Mouse (Mus musculus): Measurements from ENCODE around the gene Prss36.
A peak's percentile ranks its signal among the peaks of the same experiment; 100 is the strongest.
"Not testable (repeated sequence)": the region's sequence is repeated elsewhere in the genome, so short reads cannot be mapped to it uniquely, and the experiment has no call there.

Gene Prss36

DNA sequence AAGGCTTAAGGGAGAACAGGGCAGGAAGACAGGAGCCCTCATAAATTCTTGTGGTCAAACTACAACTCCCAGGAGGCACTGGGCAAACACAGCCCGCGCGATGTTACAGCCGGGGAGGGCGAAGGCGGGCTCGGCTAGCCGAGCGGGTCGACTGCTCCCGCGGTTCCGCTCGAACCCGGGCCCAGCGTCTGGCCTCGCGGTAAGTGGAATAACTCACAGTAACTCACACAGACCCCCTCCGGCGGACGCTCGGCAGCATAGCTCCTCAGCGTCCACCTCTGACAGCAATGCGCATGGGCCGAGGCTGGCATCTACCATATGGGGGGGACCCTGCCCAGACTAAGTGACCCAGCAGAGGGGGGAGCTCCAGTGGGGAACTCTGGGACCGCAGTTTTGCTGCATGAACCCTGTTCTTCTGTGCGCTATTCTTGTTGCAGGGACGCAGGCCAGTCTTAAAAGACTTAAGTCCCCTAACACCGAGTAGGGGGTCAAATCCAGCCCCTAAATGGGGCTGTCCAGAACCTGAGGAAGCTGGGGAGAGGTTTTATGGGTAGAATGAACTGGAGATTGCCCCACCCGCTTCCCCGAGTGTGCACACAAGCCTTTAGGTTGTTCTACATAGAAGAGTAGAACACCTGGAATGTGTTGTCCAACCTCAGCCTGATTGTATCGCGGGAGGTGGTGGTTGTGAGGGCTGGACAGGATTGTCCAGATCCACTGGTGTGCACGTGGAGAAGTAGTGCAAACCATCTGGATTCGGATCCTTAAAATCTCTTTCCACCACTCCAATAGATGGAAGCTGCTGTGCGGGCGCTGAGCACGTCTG is 42.3 kb downstream of the Prss36 start, which contains the start of gene Bckdk:
Bckdk (plus strand) TSS at position 112 of the 826 bp plus-strand sequence.
- DNase-seq (ENCODE audit: low read depth): peak; percentile 72

- no peak for DNase-seq (ENCODE audit: low read depth)
These were observed 44.8 kb downstream of the Prss36 start for GRCm38 (mm10) chr7:127901772-127902171.

- DNase-seq (ENCODE audit: low read depth): no peak
These were observed 46.5 kb downstream of the Prss36 start for GRCm38 (mm10) chr7:127899997-127900396.

GRCm38 (mm10) chr7:127898179-127898956 is 48.2 kb downstream of the Prss36 start:
- DNase-seq (ENCODE audit: low read depth): peak; percentile 68

GRCm38 (mm10) chr7:127897542-127897941 is 49.0 kb downstream of the Prss36 start:
- no peak for DNase-seq (ENCODE audit: low read depth)

- DNase-seq (ENCODE audit: low read depth): peak; percentile 81
These were observed 50.1 kb downstream of the Prss36 start for GRCm38 (mm10) chr7:127896384-127896783.

GRCm38 (mm10) chr7:127895891-127896290 is 50.6 kb downstream of the Prss36 start:
- not testable (repeated sequence) for DNase-seq (ENCODE audit: low read depth)

DNA sequence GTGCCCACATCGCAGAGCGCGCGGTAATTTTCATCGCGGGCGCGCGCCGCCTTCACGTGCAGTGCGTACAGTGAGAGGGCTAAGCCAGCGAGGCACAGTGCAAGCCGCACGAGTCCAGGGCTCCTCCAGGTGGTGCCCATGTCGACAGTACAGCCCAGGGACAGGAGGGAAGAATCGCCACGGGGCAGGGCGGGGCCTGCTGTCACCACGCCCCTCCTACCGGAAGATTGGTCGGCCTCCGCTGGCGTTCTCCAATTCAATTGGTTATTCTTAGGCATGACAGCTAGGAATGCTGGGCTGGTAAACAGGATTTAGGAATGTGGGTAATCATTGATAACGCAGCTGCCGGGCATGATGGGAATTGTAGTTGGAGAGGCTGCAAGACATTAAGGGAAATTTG is 51.1 kb downstream of the Prss36 start, which contains the start of the genes Gm21974 and Vkorc1:
Gm21974 (minus strand) TSS at position 13 of the 400 bp plus-strand sequence.
Vkorc1 (minus strand) TSS at position 176 of the 400 bp plus-strand sequence.
- DNase-seq (ENCODE audit: low read depth): peak; percentile 91

GRCm38 (mm10) chr7:127894480-127894879 is 52.0 kb downstream of the Prss36 start:
- no peak for DNase-seq (ENCODE audit: low read depth)

GRCm38 (mm10) chr7:127890798-127891197 is 55.7 kb downstream of the Prss36 start, which contains the start of gene Prss53:
Gene Prss53, minus strand, starts transcription at chr7:127890970.
- DNase-seq (ENCODE audit: low read depth): no peak

DNA sequence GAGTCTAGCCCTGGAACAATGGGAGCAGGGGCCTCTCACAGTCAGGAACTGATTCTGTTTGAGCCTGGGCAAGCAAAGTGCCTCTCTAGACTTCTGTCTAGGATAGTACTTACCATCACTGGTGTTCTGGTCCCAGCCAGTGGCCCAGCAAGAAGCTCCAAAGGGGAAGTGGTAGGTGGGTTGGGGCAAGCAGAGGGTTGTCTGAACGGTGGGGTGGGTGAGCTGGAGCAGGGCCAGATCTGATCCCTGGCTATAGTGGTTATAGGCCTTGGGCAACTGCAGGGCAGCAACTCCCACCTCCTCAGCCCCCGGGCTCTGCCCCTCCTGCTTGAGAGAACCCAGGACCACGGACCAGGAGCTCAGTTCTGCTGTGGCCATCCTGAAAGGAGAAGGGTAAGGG is 57.7 kb downstream of the Prss36 start:
- no peak for DNase-seq (ENCODE audit: low read depth)

DNA sequence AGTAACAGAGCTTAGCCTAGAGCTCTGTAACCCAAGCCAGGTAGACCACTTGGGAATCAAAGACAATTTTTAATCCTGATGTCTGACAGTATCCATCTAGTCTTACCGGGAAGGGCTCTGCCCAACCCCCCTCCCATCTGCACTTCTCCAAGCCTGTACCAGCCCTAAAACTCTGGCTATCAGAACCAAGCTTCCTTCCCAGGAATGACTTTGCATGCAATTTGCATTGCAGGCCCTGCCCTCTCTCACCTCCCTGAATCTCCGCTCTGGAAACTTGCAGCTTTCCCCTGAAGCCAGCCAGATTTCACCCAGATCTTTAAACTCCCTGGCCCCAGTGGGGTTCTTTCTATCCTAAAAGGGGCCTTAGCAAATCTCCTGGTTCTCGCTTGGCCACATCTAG is 58.7 kb downstream of the Prss36 start:
- no peak for DNase-seq (ENCODE audit: low read depth)

GRCm38 (mm10) chr7:127887191-127887590 is 59.3 kb downstream of the Prss36 start:
- no peak for DNase-seq (ENCODE audit: low read depth)

- no peak for DNase-seq (ENCODE audit: low read depth)
These were observed 60.0 kb downstream of the Prss36 start for GRCm38 (mm10) chr7:127886551-127886950.

DNA sequence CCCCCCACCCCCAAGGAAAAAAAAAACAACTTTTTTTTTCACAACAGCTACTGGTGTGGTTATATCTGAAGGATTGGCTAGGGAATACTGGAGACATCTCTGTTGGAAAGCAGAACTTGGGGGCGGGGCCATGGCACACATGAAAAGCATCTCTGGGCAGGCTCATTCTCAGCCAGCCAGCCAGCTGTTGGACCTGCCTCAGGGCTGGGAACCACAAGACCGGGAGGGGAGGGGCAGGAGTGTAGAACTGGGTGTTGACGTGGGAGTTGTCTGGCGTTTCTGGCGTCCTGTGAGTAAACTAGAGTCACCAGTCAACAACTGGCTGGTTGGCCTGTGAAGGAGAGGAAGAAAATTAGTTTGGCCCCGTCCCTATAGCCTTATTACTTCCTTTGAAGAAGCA is 60.6 kb downstream of the Prss36 start:
- no peak for DNase-seq (ENCODE audit: low read depth)
